11 mouse cellular contexts compared by ENCODE assay signal in genomic region chr15:81784762-81785161, GRCm38 (mm10). TPM values are rescaled to one million over a fixed set of nuclear protein-coding genes. Genes with fewer than 3 reads are reported as not detected.
DNase-seq lines count a peak whose midpoint lies in the region; ATAC-seq and TF ChIP-seq lines count a peak whose summit lies in the region.
"Had no signal": no experiment of that assay in that cellular context is flagged by ENCODE, and none has a peak within 500 bp of the region (broad histone marks: within the 10 kb centered on the region; RNA-seq: fewer than 3 reads in every experiment).

No protein-coding gene starts in this region.

- H3K4me3 ChIP-seq in lung, embryonic 14.5 days (ENCODE audit: low read depth, low read length) = no peak overlapping the region
- no peak overlapping the region for H3K4me3 ChIP-seq in cortical plate, adult 2 months (ENCODE audit: insufficient read depth, low read length)
- no peak overlapping the region for H3K4me3 ChIP-seq in limb, embryonic 14.5 days (replicated peaks; ENCODE audit: low read length)
- no peak overlapping the region for H3K4me3 ChIP-seq in forebrain, embryonic 12.5 days (replicated peaks)

- TF ChIP-seq CTCF in lung, embryonic 14.5 days (IDR thresholded peaks at IDR 0.05; ENCODE audit: low read depth) = peak; percentile 53
- peak; percentile 27; the same call in 1 of the 2 replicates for TF ChIP-seq CTCF in cortical plate, adult 2 months (IDR thresholded peaks at IDR 0.05; ENCODE audit: extremely low read depth, insufficient read depth, low read length)

- ATAC-seq in lung, embryonic 14.5 days (ENCODE audit: insufficient read depth) = no peak
- no peak for ATAC-seq in limb, embryonic 14.5 days (ENCODE audit: low FRiP score, low read depth)
- no peak for ATAC-seq in forebrain, embryonic 12.5 days (ENCODE audit: low FRiP score)

- no peak overlapping the region for H3K9ac ChIP-seq in lung, embryonic 14.5 days
- H3K9ac ChIP-seq in limb, embryonic 14.5 days (ENCODE audit: low read depth, low read length, severe bottlenecking) = no peak overlapping the region
- no peak overlapping the region for H3K9ac ChIP-seq in forebrain, embryonic 12.5 days

- H3K4me1 ChIP-seq in lung, embryonic 14.5 days (ENCODE audit: insufficient read depth) = no peaks in the 10 kb centered on the region
- no peaks in the 10 kb centered on the region for H3K4me1 ChIP-seq in cortical plate, adult 2 months (ENCODE audit: control insufficient read depth, insufficient read depth, low read length)
- no peaks in the 10 kb centered on the region for H3K4me1 ChIP-seq in limb, embryonic 14.5 days (ENCODE audit: control insufficient read depth, insufficient read depth, low read length)
- no peaks in the 10 kb centered on the region for H3K4me1 ChIP-seq in forebrain, embryonic 12.5 days

- WGBS in lung, embryonic 14.5 days = 62% methylated on average over 5 of the region's 5 CpGs
- WGBS in limb, embryonic 14.5 days = 59% methylated on average over 5 of the region's 5 CpGs
- WGBS in forebrain, embryonic 12.5 days = 73% methylated on average over 5 of the region's 5 CpGs

- H3K27ac ChIP-seq in lung, embryonic 14.5 days (ENCODE audit: low read depth) = no peak overlapping the region
- no peak overlapping the region for H3K27ac ChIP-seq in cortical plate, adult 2 months (ENCODE audit: insufficient read depth, low read length)
- H3K27ac ChIP-seq in limb, embryonic 14.5 days (replicated peaks; ENCODE audit: low read depth, low read length) = no peak overlapping the region
- no peak overlapping the region for H3K27ac ChIP-seq in forebrain, embryonic 12.5 days

- no peaks in the 10 kb centered on the region for H3K9me3 ChIP-seq in lung, embryonic 14.5 days (ENCODE audit: low read depth, low read length)
- H3K9me3 ChIP-seq in limb, embryonic 14.5 days (ENCODE audit: control insufficient read depth, low read length) = no peaks in the 10 kb centered on the region
- H3K9me3 ChIP-seq in forebrain, embryonic 12.5 days = no peaks in the 10 kb centered on the region

- peak; percentile 14 for DNase-seq in embryo, embryonic 10 days (ENCODE audit: low spot score)
- DNase-seq in embryo, embryonic 9.5 days (ENCODE audit: extremely low spot score) = no peak
- DNase-seq in lung, embryonic 14.5 days = peak; percentile 36
- no peak for DNase-seq in lung, postnatal 4 days
- peak; percentile 29 for DNase-seq in limb, embryonic 14.5 days (ENCODE audit: low spot score)
- no peak for DNase-seq in spleen, postnatal 36 days (ENCODE audit: low spot score in 2 of 2)
- DNase-seq: gastrocnemius, postnatal 36 days; thymus, postnatal 36 days had no signal

- no peaks in the 10 kb centered on the region for H3K27me3 ChIP-seq in lung, embryonic 14.5 days (ENCODE audit: insufficient read depth, low read length)
- H3K27me3 ChIP-seq in limb, embryonic 14.5 days (ENCODE audit: control insufficient read depth, insufficient read depth, low read length) = no peaks in the 10 kb centered on the region
- H3K27me3 ChIP-seq in forebrain, embryonic 12.5 days = no peaks in the 10 kb centered on the region

- peaks cover 96% of the 10 kb centered on the region for H3K36me3 ChIP-seq in lung, embryonic 14.5 days (ENCODE audit: insufficient read depth)
- H3K36me3 ChIP-seq in limb, embryonic 14.5 days (ENCODE audit: control insufficient read depth, insufficient read depth, low read length) = peaks cover 97% of the 10 kb centered on the region
- peaks cover 94% of the 10 kb centered on the region for H3K36me3 ChIP-seq in forebrain, embryonic 12.5 days (replicated peaks)

- H3K4me2 ChIP-seq in lung, embryonic 14.5 days = no peak overlapping the region
- H3K4me2 ChIP-seq in limb, embryonic 14.5 days (replicated peaks; ENCODE audit: low read depth, low read length, severe bottlenecking) = no peak overlapping the region
- H3K4me2 ChIP-seq in forebrain, embryonic 12.5 days = no peak overlapping the region
- H3K4me2 ChIP-seq: midbrain, embryonic 11.5 days had no signal

- no peak for TF ChIP-seq POLR2A in cortical plate, adult 2 months (IDR thresholded peaks at IDR 0.05; ENCODE audit: extremely low read depth, insufficient read depth, low read length)
- TF ChIP-seq POLR2A in limb, embryonic 14.5 days (IDR thresholded peaks at IDR 0.05; ENCODE audit: borderline replicate concordance, extremely low read depth, insufficient read depth, insufficient read length) = no peak

RNA-seq across cellular contexts. Expression of gene Tef, which starts 17.5 kb away (rescaled TPM):
- 23.5 and 23.8 TPM in 2 replicates for polyA plus RNA-seq in lung, embryonic 14.5 days (2014; fragmentation: Nextera tagmentation; extraction: Ambion mirVana)
- 318 and 326 TPM in 2 replicates for polyA plus RNA-seq in cortical plate, adult 2 months (2012; rRNA removed)
- 45.7 and 49.2 TPM in 2 replicates for polyA plus RNA-seq in limb, embryonic 14.5 days (2012; rRNA removed)
- polyA plus RNA-seq in limb, embryonic 14.5 days (2014; fragmentation: Nextera tagmentation; extraction: Ambion mirVana) = 25.5 and 29.3 TPM in 2 replicates
- 25.8 and 27.2 TPM in 2 replicates for polyA plus RNA-seq in forebrain, embryonic 12.5 days (2016; fragmentation: Nextera tagmentation; extraction: Ambion mirVana)

RNA-seq across cellular contexts. Expression of gene Rangap1, which starts 39.4 kb away (rescaled TPM):
- 101 and 107 TPM in 2 replicates for polyA plus RNA-seq in lung, embryonic 14.5 days (2014; fragmentation: Nextera tagmentation; extraction: Ambion mirVana)
- polyA plus RNA-seq in cortical plate, adult 2 months (2012; rRNA removed) = 151 and 154 TPM in 2 replicates
- 69.7 and 74.3 TPM in 2 replicates for polyA plus RNA-seq in limb, embryonic 14.5 days (2012; rRNA removed)
- polyA plus RNA-seq in limb, embryonic 14.5 days (2014; fragmentation: Nextera tagmentation; extraction: Ambion mirVana) = 83.7 and 86.6 TPM in 2 replicates
- 166 and 174 TPM in 2 replicates for polyA plus RNA-seq in forebrain, embryonic 12.5 days (2016; fragmentation: Nextera tagmentation; extraction: Ambion mirVana)

RNA-seq across cellular contexts. Expression of gene Zc3h7b, which starts 39.9 kb away (rescaled TPM):
- polyA plus RNA-seq in lung, embryonic 14.5 days (2014; fragmentation: Nextera tagmentation; extraction: Ambion mirVana) = 45.6 and 46.1 TPM in 2 replicates
- 89.7 and 93.8 TPM in 2 replicates for polyA plus RNA-seq in cortical plate, adult 2 months (2012; rRNA removed)
- polyA plus RNA-seq in limb, embryonic 14.5 days (2012; rRNA removed) = 61.9 and 70.8 TPM in 2 replicates
- 38.5 and 43.2 TPM in 2 replicates for polyA plus RNA-seq in limb, embryonic 14.5 days (2014; fragmentation: Nextera tagmentation; extraction: Ambion mirVana)
- polyA plus RNA-seq in forebrain, embryonic 12.5 days (2016; fragmentation: Nextera tagmentation; extraction: Ambion mirVana) = 45.8 and 51.3 TPM in 2 replicates

Comparison
In these comparisons a context has a peak if more than half of its experiments do, and no peak if none do; other contexts are left out.
1. DNase-seq: peak in embryo, embryonic 10 days (single experiment), lung, embryonic 14.5 days (single experiment) and limb, embryonic 14.5 days (single experiment); none in embryo, embryonic 9.5 days (single experiment), lung, postnatal 4 days (0 of 2) and spleen, postnatal 36 days (0 of 2).